Mouse (Mus musculus) mature B cell (primary cell): ENCODE measurements around the gene Rft1.

ENCODE experiments used
- in situ Hi-C: fragments of 300-500 bp; cut with MboI; formaldehyde crosslinking; loops from 2 replicates; pipeline ENCODE4 v1.14.3; 2019

The Rft1 gene

GRCm38 (mm10) chr14:30653943-30654659 is at the start of gene Rft1:
Rft1 (plus strand) TSS chr14:30654360.
- in situ Hi-C loops, result no loop called here

GRCm38 (mm10) chr14:30606817-30607216 is 47.3 kb upstream of the Rft1 start:
- in situ Hi-C loops, result no loop called here

DNA sequence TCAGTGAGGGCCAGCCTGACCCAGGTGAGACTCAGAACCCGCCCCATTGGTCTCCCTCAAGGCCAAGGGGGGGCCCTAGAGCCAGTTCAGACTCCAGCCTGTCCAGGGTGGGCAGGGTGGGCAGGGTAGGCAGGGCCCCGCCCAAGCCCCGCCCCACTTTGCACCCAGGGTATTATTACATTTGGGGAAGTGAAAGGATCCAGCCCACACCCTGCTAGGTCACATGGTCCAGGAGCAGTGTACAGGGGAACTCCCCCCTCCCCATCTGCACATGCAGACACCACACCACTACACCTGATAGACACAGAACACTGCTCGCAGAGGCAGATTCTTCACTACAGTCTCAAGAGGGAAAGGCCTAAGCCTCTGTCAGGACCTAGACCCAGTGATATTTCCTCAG is 46.5 kb upstream of the Rft1 start:
- in situ Hi-C loops, result no loop called here

DNA sequence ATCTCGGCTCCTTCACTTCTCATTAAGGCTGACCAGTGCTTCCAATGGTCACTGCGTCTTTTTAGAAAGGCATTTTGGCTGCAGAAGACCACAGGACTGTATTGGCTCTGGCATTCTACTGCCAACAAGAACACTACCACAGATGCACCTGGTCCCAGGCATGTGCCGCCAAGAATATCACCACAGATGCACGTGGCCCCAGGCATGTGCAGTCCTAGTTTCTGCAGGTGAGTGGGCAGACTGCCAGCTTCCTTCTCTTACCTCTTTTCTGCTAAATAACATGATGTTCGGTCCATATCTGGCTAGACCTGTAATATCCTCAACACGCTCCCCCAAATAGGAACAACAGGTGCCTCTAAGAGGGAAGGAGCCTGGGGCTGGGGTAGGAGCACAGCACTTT is 46.0 kb upstream of the Rft1 start:
- in situ Hi-C loops, result no loop called here

- in situ Hi-C loops, result no loop called here
Measured at GRCm38 (mm10) chr14:30609499-30609898, 44.7 kb upstream of the Rft1 start.

DNA sequence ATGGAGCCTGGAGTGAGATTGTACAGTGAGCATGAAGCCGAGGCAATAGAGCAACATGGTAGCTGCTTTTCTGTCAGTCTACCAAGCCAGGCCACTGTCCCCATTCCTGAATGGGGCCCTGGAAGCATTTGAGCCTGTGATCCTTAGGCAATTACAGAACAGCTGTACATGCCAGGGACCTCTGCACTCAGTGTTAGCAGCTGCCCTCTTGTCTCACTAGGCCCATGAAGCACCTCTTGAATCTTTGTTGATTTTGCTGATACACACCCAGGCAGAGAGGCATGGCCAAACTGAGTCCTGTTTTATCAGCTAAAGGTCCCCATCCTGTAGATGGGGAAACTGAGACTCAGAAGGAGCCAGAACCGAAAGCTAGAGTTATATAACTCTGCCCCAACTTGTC is 43.9 kb upstream of the Rft1 start:
- in situ Hi-C loops, result no loop called here

DNA sequence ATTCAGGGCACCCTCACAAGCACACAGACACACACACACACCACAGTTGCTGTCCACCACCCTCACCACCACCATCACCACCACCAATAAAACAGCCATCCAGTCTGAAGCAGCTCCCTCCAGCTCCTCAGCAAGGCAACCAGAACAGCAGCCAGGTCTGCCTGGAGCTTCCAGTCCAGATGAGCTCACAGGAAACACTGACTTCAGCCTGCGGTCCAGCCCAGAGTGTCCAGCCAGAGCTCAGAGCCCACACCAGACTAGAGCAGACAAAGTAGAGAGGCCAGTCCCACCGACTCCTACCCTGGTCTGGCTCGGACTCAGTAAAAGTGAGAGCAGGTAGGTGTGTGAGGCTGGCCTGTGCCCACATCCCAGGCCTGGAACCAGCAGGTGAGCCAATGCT is 43.2 kb upstream of the Rft1 start:
- in situ Hi-C loops, result no loop called here

DNA sequence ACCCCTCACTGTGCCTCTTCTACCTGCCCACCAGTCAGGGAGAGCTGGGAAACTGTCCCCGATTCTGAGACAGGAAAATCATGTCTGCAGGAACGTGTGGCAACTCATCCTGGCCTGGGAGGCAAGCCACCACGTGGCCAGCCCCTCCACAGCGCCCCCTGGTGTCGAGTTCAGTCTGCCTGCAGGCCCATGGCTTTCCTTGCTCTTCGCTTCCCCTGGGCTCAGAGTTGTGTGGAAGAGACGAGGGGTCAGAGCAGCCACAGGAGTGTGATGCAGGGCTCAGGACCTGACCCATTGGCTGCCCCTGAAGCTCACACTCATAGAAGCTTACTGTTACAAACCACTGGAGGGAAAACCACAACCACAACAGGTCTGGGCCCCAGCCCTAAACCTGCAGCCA is 41.6 kb upstream of the Rft1 start:
- in situ Hi-C loops, result no loop called here

DNA sequence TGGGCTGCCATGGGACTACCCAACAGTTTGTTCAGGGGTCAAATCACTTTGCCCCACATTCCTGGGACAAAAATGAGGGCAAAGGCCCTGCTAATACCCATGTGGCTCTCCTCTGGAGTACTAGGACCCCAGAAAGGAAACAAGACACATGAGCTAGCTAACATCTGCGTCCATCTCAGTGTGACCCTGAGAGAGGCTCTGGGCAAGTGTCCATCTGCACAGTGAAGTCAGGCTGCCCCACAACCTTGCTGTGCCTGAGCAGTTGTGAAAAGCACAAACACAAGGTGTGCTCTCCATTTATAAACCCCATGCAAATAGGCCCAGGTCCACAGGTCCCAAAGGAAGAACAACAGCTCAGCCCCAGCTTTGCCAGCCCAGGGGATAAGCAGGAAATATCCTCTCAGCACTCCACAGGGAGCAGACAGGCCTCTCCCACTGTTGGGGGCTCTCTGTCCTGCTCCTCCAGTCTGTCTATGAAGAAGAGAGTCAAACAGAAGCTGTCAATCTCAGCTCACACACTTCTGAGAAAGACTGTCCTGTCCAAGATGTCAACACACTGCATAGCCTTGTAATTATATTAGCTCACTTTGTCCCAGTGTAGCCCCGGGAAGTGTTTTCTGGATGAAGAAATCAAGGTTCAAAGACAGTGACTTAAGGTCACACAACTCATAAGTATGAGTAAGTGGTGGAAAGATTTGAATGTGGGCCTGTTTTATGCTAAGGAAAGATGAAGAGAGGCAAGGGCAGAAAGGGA is 41.0 kb upstream of the Rft1 start:
- in situ Hi-C loops, result no loop called here

GRCm38 (mm10) chr14:30616751-30617150 is 37.4 kb upstream of the Rft1 start:
- in situ Hi-C loops, result no loop called here

GRCm38 (mm10) chr14:30618746-30619275 is 35.3 kb upstream of the Rft1 start:
- in situ Hi-C loops, result no loop called here

DNA sequence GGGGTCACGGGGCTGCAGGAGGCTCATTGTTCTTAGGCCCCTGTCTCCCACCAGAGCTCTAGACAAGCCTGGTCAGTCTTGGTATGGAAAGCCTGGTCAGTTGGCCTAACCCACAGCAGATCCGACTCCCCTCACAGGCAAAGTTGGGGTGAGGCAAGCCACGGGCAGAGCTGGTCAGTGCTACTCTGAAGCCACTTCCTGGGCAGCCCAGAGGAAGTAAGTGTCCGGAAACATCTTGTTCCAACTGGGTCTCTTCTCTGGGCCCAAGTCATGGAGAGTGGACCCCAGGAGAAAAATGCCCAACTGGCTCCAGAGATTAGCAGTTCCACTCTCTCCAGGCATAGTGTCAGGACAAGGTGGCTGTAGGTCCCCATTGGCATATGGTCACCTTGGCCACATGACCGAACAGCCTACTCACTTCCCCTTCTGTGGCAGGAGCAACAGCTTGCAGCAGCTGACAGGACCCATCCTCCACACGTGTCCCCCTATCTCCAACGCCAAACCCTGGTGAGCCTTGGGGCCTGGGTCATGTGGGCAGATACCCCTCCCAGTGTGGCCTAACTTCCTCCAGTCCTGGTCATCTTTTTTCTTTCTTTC is 34.1 kb upstream of the Rft1 start:
- in situ Hi-C loops, result no loop called here

GRCm38 (mm10) chr14:30622130-30622529 is 32.0 kb upstream of the Rft1 start:
- in situ Hi-C loops, result no loop called here

DNA sequence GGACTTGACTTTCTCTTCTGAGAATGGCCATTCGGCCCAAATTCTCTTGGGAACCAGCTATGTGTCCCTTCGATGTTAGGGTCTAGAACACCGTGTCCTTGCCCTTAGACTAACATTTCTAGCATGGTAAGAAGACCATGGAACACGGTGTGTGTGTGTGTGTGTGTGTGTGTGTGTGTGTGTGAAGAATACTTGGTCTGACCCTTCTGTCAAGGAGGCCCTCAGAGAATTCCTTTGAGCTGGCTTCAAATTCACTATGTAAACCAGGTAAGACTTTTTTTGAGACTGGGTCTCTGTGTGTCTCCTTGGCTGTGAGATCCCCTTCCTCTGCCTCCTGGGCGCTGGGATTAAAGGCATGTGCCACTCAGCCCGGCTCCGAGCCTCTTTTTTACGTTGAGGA is 31.6 kb upstream of the Rft1 start:
- in situ Hi-C loops, result no loop called here

GRCm38 (mm10) chr14:30624277-30624721 is 29.9 kb upstream of the Rft1 start:
- in situ Hi-C loops, result no loop called here

GRCm38 (mm10) chr14:30625131-30625807 is 28.9 kb upstream of the Rft1 start:
- in situ Hi-C loops, result no loop called here

DNA sequence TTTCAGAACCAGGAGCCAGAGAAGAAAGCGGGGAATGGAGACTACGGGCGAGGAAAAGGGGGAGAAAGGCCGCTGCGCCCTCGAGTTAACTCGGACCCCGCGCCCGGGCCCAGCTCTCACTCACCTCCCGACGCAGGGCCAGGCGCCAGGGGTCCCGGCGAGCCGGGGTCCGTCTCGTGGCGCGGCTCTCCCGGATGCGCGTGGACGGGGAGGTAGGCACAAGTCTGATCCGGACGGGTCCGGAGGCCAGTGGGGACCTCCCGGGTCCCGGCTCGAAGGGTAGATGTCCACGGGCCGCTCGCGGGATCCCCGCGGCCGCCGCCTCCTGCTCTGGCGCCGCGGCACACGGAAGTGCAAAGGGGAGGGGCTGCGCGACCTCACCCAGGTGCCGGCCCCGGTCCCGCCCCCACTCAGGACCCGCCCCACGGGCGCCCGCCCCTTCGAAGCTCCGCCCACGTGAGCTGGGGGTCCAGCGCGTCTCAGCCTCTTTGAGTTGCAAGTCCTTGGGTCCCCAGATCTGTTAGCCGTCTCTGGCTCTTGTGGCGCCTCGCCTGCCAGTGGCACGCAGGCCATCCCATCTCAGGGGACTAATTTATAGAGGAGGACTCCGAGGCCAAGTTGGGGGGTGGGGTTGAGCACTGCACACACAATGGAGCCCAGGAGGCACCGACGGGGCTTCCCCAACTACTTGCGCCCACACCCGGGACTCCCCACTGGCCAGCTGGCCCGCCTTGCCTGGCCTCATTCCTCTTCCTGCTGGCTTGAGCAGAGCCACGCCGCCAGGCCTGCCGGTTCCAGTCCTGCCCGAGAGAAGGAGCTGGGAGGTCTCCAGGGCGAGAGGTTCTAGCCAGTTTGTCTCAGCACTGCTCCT is 28.1 kb upstream of the Rft1 start, which contains the start of gene Prkcd:
TSS of gene Prkcd (minus strand) at position 355 of the 871 bp plus-strand sequence.
- in situ Hi-C loops, result no loop called here

GRCm38 (mm10) chr14:30626756-30627742 is 27.1 kb upstream of the Rft1 start:
- in situ Hi-C loops, result no loop called here

DNA sequence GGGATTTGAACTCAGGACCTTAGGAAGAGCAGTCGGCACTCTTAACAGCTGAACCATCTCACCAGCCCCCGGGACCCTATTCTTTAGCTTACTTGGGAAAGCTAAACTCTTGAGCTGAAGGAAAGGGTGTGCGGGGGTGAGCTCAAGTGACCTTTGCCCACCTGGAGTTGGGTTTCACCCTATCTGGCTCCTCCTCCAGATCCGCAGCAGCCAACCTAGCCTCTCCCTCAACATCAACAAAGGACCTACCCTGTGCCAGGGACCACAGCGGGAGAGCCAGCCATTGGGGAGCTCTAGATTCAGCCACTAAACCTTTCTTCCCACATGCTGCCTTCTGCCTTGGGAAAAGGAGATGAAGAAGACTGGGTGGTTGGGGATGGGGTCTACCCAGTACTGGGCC is 25.9 kb upstream of the Rft1 start:
- in situ Hi-C loops, result no loop called here

DNA sequence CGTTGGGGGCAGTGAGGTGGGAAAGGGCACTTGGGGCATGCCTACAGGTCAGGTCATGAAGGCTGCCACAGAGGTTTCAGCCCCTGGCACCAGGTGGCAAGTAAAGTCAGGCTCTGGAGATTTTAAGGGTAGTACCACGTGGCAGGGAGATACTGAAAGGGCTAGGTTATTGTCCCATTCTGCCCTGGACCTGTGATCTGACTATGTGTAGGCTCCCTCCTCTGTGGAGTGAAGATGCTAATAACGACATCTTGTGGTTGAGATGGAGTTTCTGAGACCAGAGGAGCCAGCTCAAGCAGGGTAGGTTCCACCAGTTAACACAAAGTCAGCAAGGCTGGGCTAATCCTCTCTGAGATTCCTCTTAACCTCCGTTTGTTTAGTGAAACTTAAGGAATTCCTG is 24.3 kb upstream of the Rft1 start:
- in situ Hi-C loops, result no loop called here
